Mouse (Mus musculus) macrophage (primary cell): ENCODE data around the gene Brk1. TPM values are rescaled to one million over a fixed set of nuclear protein-coding genes. Genes with fewer than 3 reads are reported as not detected.

ENCODE experiments used
- H3K27ac ChIP-seq: fragments of 350-480 bp; formaldehyde crosslinking; 2 replicates; pipeline ENCODE4 v1.9.0; 2021
- H3K36me3 ChIP-seq: fragments of 350-480 bp; formaldehyde crosslinking; 2 replicates; pipeline ENCODE4 v1.9.0; 2021; ENCODE audit errors: inconsistent target
- H3K4me3 ChIP-seq: fragments of 350-480 bp; formaldehyde crosslinking; 2 replicates; pipeline ENCODE4 v1.9.0; 2021; ENCODE audit errors: inconsistent target
- H3K79me2 ChIP-seq: fragments of 350-480 bp; formaldehyde crosslinking; 2 replicates; pipeline ENCODE4 v1.9.0; 2021; ENCODE audit errors: inconsistent target
- WGBS: methylation state at CpG from one replicate; pipeline ENCODE4 v1.1.7; 2026; ENCODE audit warnings: inconsistent platforms; ENCODE audit not compliant: missing documents; 5-methylcytosine and 5-hydroxymethylcytosine counted together
- polyA plus RNA-seq: library from polyadenylated mRNA; stranded (reverse); fragments of 250-400 nt; gene quantifications from 3 replicates; pipeline ENCODE4 v1.2.4, GENCODE M21; 2018; ENCODE audit warnings: inconsistent platforms

Brk1 gene
- polyA plus RNA-seq, 1 experiment from 2014 or later = 119 TPM

GRCm38 (mm10) chr6:113642605-113643004 lies 38.0 kb downstream of the Brk1 start:
- Histone ChIP-seq H3K79me2 (peaks cover 90% of the 10 kb centered on the region), H3K27ac (no peak overlapping the region), H3K4me3 (no peak overlapping the region), H3K36me3 (peaks cover 8% of the 10 kb centered on the region; the same call in 1 of the 2 replicates)
- 96% methylated on average over 8 of the region's 8 CpGs for WGBS

GRCm38 (mm10) chr6:113643021-113643420 lies 38.4 kb downstream of the Brk1 start:
- Histone ChIP-seq H3K27ac (no peak overlapping the region), H3K79me2 (peaks cover 94% of the 10 kb centered on the region), H3K4me3 (no peak overlapping the region), H3K36me3 (peaks cover 12% of the 10 kb centered on the region; the same call in 1 of the 2 replicates)
- 83% methylated on average over 3 of the region's 4 CpGs for WGBS

- Histone ChIP-seq H3K36me3 (peaks cover 22% of the 10 kb centered on the region; the same call in 1 of the 2 replicates), H3K79me2 (peaks cover 96% of the 10 kb centered on the region), H3K4me3 (no peak overlapping the region), H3K27ac (peak overlapping the region; percentile 75)
- 100% methylated on average over 2 of the region's 2 CpGs for WGBS
These were observed 39.4 kb downstream of the Brk1 start for GRCm38 (mm10) chr6:113643967-113644366.

- peaks cover 25% of the 10 kb centered on the region; the same call in 1 of the 2 replicates for H3K36me3 ChIP-seq
- 22% methylated on average over 8 of the region's 8 CpGs for WGBS
- no peak overlapping the region for H3K4me3 ChIP-seq
- peaks cover 96% of the 10 kb centered on the region for H3K79me2 ChIP-seq
- peak overlapping the region; percentile 75 for H3K27ac ChIP-seq
These were observed 40.2 kb downstream of the Brk1 start for GRCm38 (mm10) chr6:113644808-113645207.

GRCm38 (mm10) chr6:113649346-113650196 lies 45.0 kb downstream of the Brk1 start:
- peaks cover 43% of the 10 kb centered on the region; the same call in 1 of the 2 replicates for H3K36me3 ChIP-seq
- no peak overlapping the region for H3K4me3 ChIP-seq
- peaks cover 96% of the 10 kb centered on the region for H3K79me2 ChIP-seq
- H3K27ac ChIP-seq = peak overlapping the region; percentile 56
- WGBS = 51% methylated on average over 5 of the region's 7 CpGs

GRCm38 (mm10) chr6:113650197-113650640 lies 45.6 kb downstream of the Brk1 start:
- WGBS = 3% methylated on average over 3 of the region's 4 CpGs
- Histone ChIP-seq H3K36me3 (peaks cover 43% of the 10 kb centered on the region; the same call in 1 of the 2 replicates), H3K4me3 (no peak overlapping the region), H3K27ac (peak overlapping the region; percentile 56), H3K79me2 (peaks cover 100% of the 10 kb centered on the region)

GRCm38 (mm10) chr6:113651626-113652025 lies 47.1 kb downstream of the Brk1 start:
- Histone ChIP-seq H3K4me3 (no peak overlapping the region), H3K79me2 (peaks cover 100% of the 10 kb centered on the region), H3K36me3 (peaks cover 43% of the 10 kb centered on the region; the same call in 1 of the 2 replicates), H3K27ac (no peak overlapping the region)
- WGBS = 76% methylated on average over 3 of the region's 3 CpGs

GRCm38 (mm10) chr6:113653551-113653950 lies 49.0 kb downstream of the Brk1 start:
- WGBS = 82% methylated on average over 7 of the region's 7 CpGs
- peak overlapping the region; percentile 76 for H3K27ac ChIP-seq
- peaks cover 26% of the 10 kb centered on the region; the same call in 1 of the 2 replicates for H3K36me3 ChIP-seq
- H3K4me3 ChIP-seq = no peak overlapping the region
- peaks cover 100% of the 10 kb centered on the region for H3K79me2 ChIP-seq

GRCm38 (mm10) chr6:113654102-113654501 lies 49.5 kb downstream of the Brk1 start:
- no peak overlapping the region for H3K4me3 ChIP-seq
- peak overlapping the region; percentile 76 for H3K27ac ChIP-seq
- 0% methylated on average over 8 of the region's 8 CpGs for WGBS
- H3K79me2 ChIP-seq = peaks cover 100% of the 10 kb centered on the region
- peaks cover 20% of the 10 kb centered on the region; the same call in 1 of the 2 replicates for H3K36me3 ChIP-seq

GRCm38 (mm10) chr6:113654753-113655397 lies 50.3 kb downstream of the Brk1 start:
- H3K79me2 ChIP-seq = peaks cover 100% of the 10 kb centered on the region
- 25% methylated on average over 15 of the region's 16 CpGs for WGBS
- H3K4me3 ChIP-seq = no peak overlapping the region
- H3K27ac ChIP-seq = peak overlapping the region; percentile 76
- H3K36me3 ChIP-seq = peaks cover 18% of the 10 kb centered on the region; the same call in 1 of the 2 replicates

- 98% methylated on average over 3 of the region's 3 CpGs for WGBS
- Histone ChIP-seq H3K27ac (peak overlapping the region; percentile 76), H3K36me3 (peaks cover 18% of the 10 kb centered on the region; the same call in 1 of the 2 replicates), H3K4me3 (no peak overlapping the region), H3K79me2 (peaks cover 100% of the 10 kb centered on the region)
These were observed 50.9 kb downstream of the Brk1 start for GRCm38 (mm10) chr6:113655475-113655874.

GRCm38 (mm10) chr6:113656847-113657246 lies 52.3 kb downstream of the Brk1 start:
- peaks cover 100% of the 10 kb centered on the region for H3K79me2 ChIP-seq
- WGBS = 89% methylated on average over 6 of the region's 6 CpGs
- no peak overlapping the region for H3K4me3 ChIP-seq
- H3K36me3 ChIP-seq = peaks cover 9% of the 10 kb centered on the region; the same call in 1 of the 2 replicates
- no peak overlapping the region for H3K27ac ChIP-seq

- H3K27ac ChIP-seq = 0 out of 2 replicates have a peak overlapping the region, but pooled peaks have one; percentile 94
- H3K79me2 ChIP-seq = peaks cover 95% of the 10 kb centered on the region
- H3K36me3 ChIP-seq = 0 out of 2 replicates have a peak, but pooled peaks cover 5% of the 10 kb centered on the region
- no peak overlapping the region for H3K4me3 ChIP-seq
- 20% methylated on average over 3 of the region's 3 CpGs for WGBS
These were observed 53.7 kb downstream of the Brk1 start for GRCm38 (mm10) chr6:113658226-113658625.

- peak overlapping the region; percentile 94 for H3K27ac ChIP-seq
- WGBS = 43% methylated on average over 7 of the region's 8 CpGs
- no peak overlapping the region for H3K4me3 ChIP-seq
- H3K36me3 ChIP-seq = 0 out of 2 replicates have a peak, but pooled peaks cover 5% of the 10 kb centered on the region
- H3K79me2 ChIP-seq = peaks cover 92% of the 10 kb centered on the region
These were observed 55.3 kb downstream of the Brk1 start for GRCm38 (mm10) chr6:113659648-113660491.
